Mouse (Mus musculus) G1E (cell line): ENCODE measurements at regions not wholly inside any gene's neighbourhood (a gene's known extent, or its start where the extent isn't known, plus 50 kb on each side); places are given as distances from the start of the nearest gene placed in this dataset.
"Not testable (repeated sequence)": the region's sequence is repeated elsewhere in the genome, so short reads cannot be mapped to it uniquely, and the experiment has no call there.

Source experiments
- CTCF ChIP-seq: IDR thresholded peaks from 2 replicates; pipeline ENCODE4 v1.5.1; 2012; ENCODE audit warnings: low read depth, low read length, inconsistent platforms, mixed read lengths
- TAL1 ChIP-seq: conservative IDR thresholded peaks from 2 replicates; pipeline ENCODE4 v1.6.1; 2012; ENCODE audit warnings: low read depth, low read length, inconsistent platforms, mixed read lengths

- not testable (repeated sequence) for TF ChIP-seq CTCF, TAL1
Observed at GRCm38 (mm10) chr13:4942490-4942889, 333.5 kb upstream of the Akr1e1 start.
